In genomic region chr7:143068882-143069591, GRCm38 (mm10) we compare ENCODE assay signal across 8 mouse cellular contexts. TPM values are rescaled to one million over a fixed set of nuclear protein-coding genes. Genes with fewer than 3 reads are reported as not detected.
DNase-seq lines count a peak whose midpoint lies in the region; ATAC-seq lines count a peak whose summit lies in the region.

Gene Tssc4, plus strand, starts transcription at chr7:143069249.

- peak within 1 kb of the TSS; percentile 97 for H3K4me2 ChIP-seq in kidney, embryonic 15.5 days

- peaks cover 4% of the 10 kb centered on the region; the same call in 1 of the 2 replicates for H3K27me3 ChIP-seq in heart, embryonic 10.5 days (ENCODE audit: insufficient read depth, poor library complexity, severe bottlenecking)
- H3K27me3 ChIP-seq in kidney, embryonic 15.5 days, result no peaks in the 10 kb centered on the region

- H3K9ac ChIP-seq in kidney, embryonic 15.5 days, result peak within 1 kb of the TSS; percentile 86

- peaks cover 60% of the 10 kb centered on the region for H3K36me3 ChIP-seq in heart, embryonic 10.5 days
- H3K36me3 ChIP-seq in kidney, embryonic 15.5 days, result peaks cover 56% of the 10 kb centered on the region

- peaks cover 35% of the 10 kb centered on the region for H3K4me1 ChIP-seq in heart, embryonic 10.5 days
- H3K4me1 ChIP-seq in kidney, embryonic 15.5 days, result peaks cover 27% of the 10 kb centered on the region

- peak; percentile 95 to 96 for DNase-seq in B cell, adult 2 months
- DNase-seq in brain, adult 2 months (ENCODE audit: low read depth, low spot score), result peak; percentile 100
- peak; percentile 100 for DNase-seq in heart, embryonic 10.5 days (ENCODE audit: low spot score)
- peak; percentile 95 for DNase-seq in liver
- peak; percentile 92 to 94 for DNase-seq in spleen, postnatal 4 days (ENCODE audit: low spot score in 2 of 2)

- under 1% methylated on average over 51 of the region's 51 CpGs for WGBS in heart, embryonic 10.5 days
- 0% methylated on average over 51 of the region's 51 CpGs for WGBS in kidney, embryonic 15.5 days

- peak within 1 kb of the TSS; percentile 70 for H3K4me3 ChIP-seq in heart, embryonic 10.5 days
- peak within 1 kb of the TSS; percentile 71 for H3K4me3 ChIP-seq in kidney, embryonic 15.5 days (replicated peaks)

- peak; percentile 88 for ATAC-seq in erythroblast, adult 5-6 weeks (replicated peaks; ENCODE audit: low FRiP score, poor library complexity, severe bottlenecking)
- ATAC-seq in kidney, embryonic 15.5 days (replicated peaks; ENCODE audit: low FRiP score), result peak; percentile 96
- ATAC-seq in monocyte, adult 5-6 weeks (replicated peaks; ENCODE audit: insufficient number of reproducible peaks, low FRiP score, low TSS enrichment, poor library complexity, severe bottlenecking), result peak; percentile 87

- H3K27ac ChIP-seq in heart, embryonic 10.5 days, result peak within 1 kb of the TSS; percentile 91
- H3K27ac ChIP-seq in kidney, embryonic 15.5 days, result peak within 1 kb of the TSS; percentile 96

- H3K9me3 ChIP-seq in heart, embryonic 10.5 days, result no peaks in the 10 kb centered on the region
- no peaks in the 10 kb centered on the region for H3K9me3 ChIP-seq in kidney, embryonic 15.5 days (replicated peaks)

RNA-seq across cellular contexts. Expression of gene Tssc4, which starts in this region (rescaled TPM):
- 1.3 and 11.1 TPM in 2 replicates for total RNA-seq in erythroblast, adult 5-6 weeks (2015; ENCODE audit: low replicate concordance)
- total RNA-seq in erythroblast, adult 5-6 weeks (2017; ENCODE audit: low replicate concordance), result 5.3 and 16.4 TPM in 2 replicates
- polyA plus RNA-seq in heart, embryonic 10.5 days (2016; fragmentation: Nextera tagmentation; extraction: Ambion mirVana), result 78.0 and 99.5 TPM in 2 replicates
- 91.8 and 105 TPM in 2 replicates for polyA plus RNA-seq in kidney, embryonic 15.5 days (2015; fragmentation: Nextera tagmentation; extraction: Ambion mirVana)
- total RNA-seq in monocyte, adult 5-6 weeks (2017), result 5.2 to 10.4 TPM (median 8.2 TPM) in 3 replicates

Comparison
In these comparisons a context has a peak if more than half of its experiments do, and no peak if none do; other contexts are left out.
1. Peak in every context shown above with its lines: DNase-seq, ATAC-seq, H3K4me3 ChIP-seq and H3K27ac ChIP-seq.